Mouse (Mus musculus) embryonic facial prominence, embryonic 15.5 days (tissue): ENCODE data around the gene Islr. TPM values are rescaled to one million over a fixed set of nuclear protein-coding genes. Genes with fewer than 3 reads are reported as not detected.

Experiments used
- ATAC-seq: fragments of 200-750 bp; cut with Nextera tagmentation; 2 replicates; pipeline ENCODE4 v1.8.0; 2017; ENCODE audit warnings: low read depth, moderate TSS enrichment; ENCODE audit not compliant: insufficient number of reproducible peaks, low FRiP score, low TSS enrichment
- H3K27ac ChIP-seq: fragments of 300-500 bp; sonication (generic); replicated peaks from 2 replicates; pipeline ENCODE4 v1.5.1; 2015; ENCODE audit warnings: mild to moderate bottlenecking, inconsistent platforms
- H3K27me3 ChIP-seq: fragments of 300-500 bp; sonication (generic); 2 replicates; pipeline ENCODE4 v1.6.1; 2015; ENCODE audit warnings: inconsistent platforms
- H3K36me3 ChIP-seq: fragments of 300-500 bp; sonication (generic); 2 replicates; pipeline ENCODE4 v1.6.1; 2015; ENCODE audit warnings: mild to moderate bottlenecking, inconsistent platforms
- H3K4me1 ChIP-seq: fragments of 300-500 bp; sonication (generic); 2 replicates; pipeline ENCODE4 v1.6.1; 2015; ENCODE audit warnings: inconsistent platforms
- H3K4me2 ChIP-seq: fragments of 300-500 bp; sonication (generic); replicated peaks from 2 replicates; pipeline ENCODE4 v1.6.1; 2015; ENCODE audit warnings: mild to moderate bottlenecking, inconsistent platforms
- H3K4me3 ChIP-seq: fragments of 300-500 bp; sonication (generic); replicated peaks from 2 replicates; pipeline ENCODE4 v1.5.1; 2015; ENCODE audit warnings: mild to moderate bottlenecking, inconsistent platforms
- H3K9ac ChIP-seq: fragments of 300-500 bp; sonication (generic); 2 replicates; pipeline ENCODE4 v1.6.1; 2015; ENCODE audit warnings: inconsistent platforms
- H3K9me3 ChIP-seq: fragments of 300-500 bp; sonication (generic); replicated peaks from 2 replicates; pipeline ENCODE4 v1.6.1; 2016; ENCODE audit warnings: inconsistent platforms
- WGBS: fragments of 180-500 bp; shearing (Covaris S2); methylation state at CpG from one replicate; pipeline ENCODE4 v1.1.7; 2015; 5-methylcytosine and 5-hydroxymethylcytosine counted together
- polyA plus RNA-seq: library from polyadenylated mRNA; unstranded; fragments of >200 nt; fragmentation: Nextera tagmentation; extraction: Ambion mirVana; gene quantifications from 2 replicates; pipeline ENCODE4 v1.2.1, GENCODE M21; 2015

Islr gene
- polyA plus RNA-seq, 1 experiment from 2014 or later: 150 TPM

GRCm38 (mm10) chr9:58218539-58218938 is 14.4 kb upstream of the Islr start:
- WGBS: 87% methylated on average over 3 of the region's 3 CpGs
- Histone ChIP-seq H3K9me3 (no peaks in the 10 kb centered on the region), H3K4me2 (no peak overlapping the region), H3K27ac (no peak overlapping the region), H3K36me3 (peaks cover 34% of the 10 kb centered on the region), H3K4me3 (no peak overlapping the region), H3K9ac (no peak overlapping the region), H3K4me1 (peaks cover 30% of the 10 kb centered on the region), H3K27me3 (no peaks in the 10 kb centered on the region)
- ATAC-seq: no peak

GRCm38 (mm10) chr9:58216402-58216801 is 12.3 kb upstream of the Islr start:
- ATAC-seq: no peak
- Histone ChIP-seq H3K27me3 (no peaks in the 10 kb centered on the region), H3K4me3 (no peak overlapping the region), H3K9me3 (no peaks in the 10 kb centered on the region), H3K9ac (no peak overlapping the region), H3K27ac (no peak overlapping the region), H3K4me2 (no peak overlapping the region), H3K4me1 (peaks cover 30% of the 10 kb centered on the region), H3K36me3 (peaks cover 16% of the 10 kb centered on the region)
- WGBS: 43% methylated on average over 6 of the region's 6 CpGs

- 29% methylated on average over 8 of the region's 8 CpGs for WGBS
- H3K36me3 ChIP-seq: peaks cover 7% of the 10 kb centered on the region; the same call in 1 of the 2 replicates
- no peak overlapping the region for H3K4me2 ChIP-seq
- H3K27ac ChIP-seq: no peak overlapping the region
- no peak overlapping the region for H3K9ac ChIP-seq
- no peaks in the 10 kb centered on the region for H3K27me3 ChIP-seq
- ATAC-seq: no peak
- peaks cover 21% of the 10 kb centered on the region for H3K4me1 ChIP-seq
- H3K9me3 ChIP-seq: no peaks in the 10 kb centered on the region
- H3K4me3 ChIP-seq: no peak overlapping the region
These were observed 10.5 kb upstream of the Islr start for GRCm38 (mm10) chr9:58214519-58215180.

GRCm38 (mm10) chr9:58213865-58214264 is 9.8 kb upstream of the Islr start:
- no peak overlapping the region for H3K4me3 ChIP-seq
- no peaks in the 10 kb centered on the region for H3K9me3 ChIP-seq
- H3K27me3 ChIP-seq: no peaks in the 10 kb centered on the region
- H3K27ac ChIP-seq: no peak overlapping the region
- no peaks in the 10 kb centered on the region for H3K36me3 ChIP-seq
- peaks cover 21% of the 10 kb centered on the region for H3K4me1 ChIP-seq
- 29% methylated on average over 5 of the region's 5 CpGs for WGBS
- ATAC-seq: no peak
- H3K4me2 ChIP-seq: no peak overlapping the region
- H3K9ac ChIP-seq: no peak overlapping the region

GRCm38 (mm10) chr9:58213377-58213776 is 9.3 kb upstream of the Islr start:
- no peak for ATAC-seq
- Histone ChIP-seq H3K27ac (no peak overlapping the region), H3K9ac (no peak overlapping the region), H3K4me1 (peaks cover 21% of the 10 kb centered on the region), H3K9me3 (no peaks in the 10 kb centered on the region), H3K27me3 (no peaks in the 10 kb centered on the region), H3K4me3 (no peak overlapping the region), H3K4me2 (no peak overlapping the region), H3K36me3 (no peaks in the 10 kb centered on the region)
- 71% methylated on average over 5 of the region's 5 CpGs for WGBS

GRCm38 (mm10) chr9:58210304-58210627 is 6.2 kb upstream of the Islr start:
- peaks cover 2% of the 10 kb centered on the region; the same call in 1 of the 2 replicates for H3K27me3 ChIP-seq
- peaks cover 14% of the 10 kb centered on the region for H3K4me1 ChIP-seq
- no peaks in the 10 kb centered on the region for H3K36me3 ChIP-seq
- no peak overlapping the region for H3K4me2 ChIP-seq
- ATAC-seq: no peak
- no peak overlapping the region for H3K27ac ChIP-seq
- no peak overlapping the region for H3K9ac ChIP-seq
- no peak overlapping the region for H3K4me3 ChIP-seq
- WGBS: 76% methylated on average over 2 of the region's 2 CpGs
- H3K9me3 ChIP-seq: no peaks in the 10 kb centered on the region

GRCm38 (mm10) chr9:58209462-58210303 is 5.6 kb upstream of the Islr start:
- Histone ChIP-seq H3K9me3 (no peaks in the 10 kb centered on the region), H3K4me1 (peaks cover 8% of the 10 kb centered on the region; the same call in 1 of the 2 replicates), H3K27me3 (peaks cover 2% of the 10 kb centered on the region; the same call in 1 of the 2 replicates), H3K4me2 (no peak overlapping the region), H3K36me3 (no peaks in the 10 kb centered on the region), H3K9ac (no peak overlapping the region), H3K4me3 (no peak overlapping the region), H3K27ac (no peak overlapping the region)
- no peak for ATAC-seq
- WGBS: 73% methylated on average over 8 of the region's 8 CpGs

GRCm38 (mm10) chr9:58206013-58206412 is 1.9 kb upstream of the Islr start:
- Histone ChIP-seq H3K4me1 (peaks cover 31% of the 10 kb centered on the region), H3K4me3 (no peak overlapping the region), H3K9ac (no peak overlapping the region), H3K27me3 (peaks cover 35% of the 10 kb centered on the region), H3K9me3 (no peaks in the 10 kb centered on the region), H3K36me3 (no peaks in the 10 kb centered on the region), H3K4me2 (no peak overlapping the region), H3K27ac (no peak overlapping the region)
- 80% methylated on average over 7 of the region's 7 CpGs for WGBS
- no peak for ATAC-seq

- peaks cover 50% of the 10 kb centered on the region for H3K27me3 ChIP-seq
- no peaks in the 10 kb centered on the region for H3K9me3 ChIP-seq
- peaks cover 42% of the 10 kb centered on the region for H3K4me1 ChIP-seq
- no peak overlapping the region for H3K27ac ChIP-seq
- H3K9ac ChIP-seq: no peak overlapping the region
- peak; percentile 72 for ATAC-seq
- no peaks in the 10 kb centered on the region for H3K36me3 ChIP-seq
- peak overlapping the region; percentile 50 for H3K4me2 ChIP-seq
- 2% methylated on average over 18 of the region's 18 CpGs for WGBS
- peak overlapping the region; percentile 39 for H3K4me3 ChIP-seq
These were observed 418 bp upstream of the Islr start for GRCm38 (mm10) chr9:58204448-58205000.

- H3K36me3 ChIP-seq: no peaks in the 10 kb centered on the region
- no peak overlapping the region for H3K9ac ChIP-seq
- no peak overlapping the region for H3K4me2 ChIP-seq
- no peaks in the 10 kb centered on the region for H3K9me3 ChIP-seq
- peaks cover 66% of the 10 kb centered on the region for H3K27me3 ChIP-seq
- no peak overlapping the region for H3K27ac ChIP-seq
- 6% methylated on average over 14 of the region's 14 CpGs for WGBS
- H3K4me1 ChIP-seq: peaks cover 59% of the 10 kb centered on the region
- 0 out of 2 replicates have a peak overlapping the region, but pooled peaks have one; percentile 17 for H3K4me3 ChIP-seq
- no peak for ATAC-seq
These were observed 1.2 kb downstream of the Islr start for GRCm38 (mm10) chr9:58202676-58203453.
